Mouse (Mus musculus) c-Kit-positive CD71-negative TER-119-negative erythroid progenitor cells, embryonic 14.5 days (primary cell): Measurements from ENCODE around the gene Sorbs1.
"Not testable (repeated sequence)": the region's sequence is repeated elsewhere in the genome, so short reads cannot be mapped to it uniquely, and the experiment has no call there.

Experiments used
- DNase-seq: peaks from one replicate; pipeline ENCODE4 v3.0.0-alpha.2; 2013; ENCODE audit warnings: low read depth

Sorbs1 gene

GRCm38 (mm10) chr19:40513632-40514078, at the start of gene Sorbs1:
Gene Sorbs1, minus strand, starts transcription at chr19:40513779.
- DNase-seq, result peak; percentile 94

GRCm38 (mm10) chr19:40561521-40561920, 47.9 kb upstream of the Sorbs1 start:
- not testable (repeated sequence) for DNase-seq

- DNase-seq, result no peak
Observed at GRCm38 (mm10) chr19:40556029-40556428, 42.5 kb upstream of the Sorbs1 start.

GRCm38 (mm10) chr19:40555136-40555535, 41.6 kb upstream of the Sorbs1 start:
- DNase-seq, result no peak

- DNase-seq, result no peak
Observed at GRCm38 (mm10) chr19:40554343-40554742, 40.8 kb upstream of the Sorbs1 start.

- no peak for DNase-seq
Observed at GRCm38 (mm10) chr19:40553849-40554248, 40.3 kb upstream of the Sorbs1 start.

- peak; percentile 29 for DNase-seq
Observed at GRCm38 (mm10) chr19:40553014-40553789, 39.6 kb upstream of the Sorbs1 start.

- DNase-seq, result no peak
Observed at GRCm38 (mm10) chr19:40549516-40550135, 36.0 kb upstream of the Sorbs1 start.

GRCm38 (mm10) chr19:40548796-40549515, 35.4 kb upstream of the Sorbs1 start:
- no peak for DNase-seq

GRCm38 (mm10) chr19:40548386-40548785, 34.8 kb upstream of the Sorbs1 start:
- no peak for DNase-seq

GRCm38 (mm10) chr19:40544856-40545255, 31.3 kb upstream of the Sorbs1 start:
- DNase-seq, result peak; percentile 48

GRCm38 (mm10) chr19:40542776-40543175, 29.2 kb upstream of the Sorbs1 start:
- DNase-seq, result no peak

- DNase-seq, result no peak
Observed at GRCm38 (mm10) chr19:40536526-40536925, 22.9 kb upstream of the Sorbs1 start.

- no peak for DNase-seq
Observed at GRCm38 (mm10) chr19:40532525-40532924, 18.9 kb upstream of the Sorbs1 start.

- DNase-seq, result no peak
Observed at GRCm38 (mm10) chr19:40530323-40530722, 16.7 kb upstream of the Sorbs1 start.

GRCm38 (mm10) chr19:40528254-40528653, 14.7 kb upstream of the Sorbs1 start:
- DNase-seq, result no peak

- no peak for DNase-seq
Observed at GRCm38 (mm10) chr19:40526367-40527014, 12.9 kb upstream of the Sorbs1 start.

GRCm38 (mm10) chr19:40523431-40524005, 9.9 kb upstream of the Sorbs1 start:
- no peak for DNase-seq

GRCm38 (mm10) chr19:40520403-40520802, 6.8 kb upstream of the Sorbs1 start:
- DNase-seq, result no peak

- DNase-seq, result no peak
Observed at GRCm38 (mm10) chr19:40518706-40519105, 5.1 kb upstream of the Sorbs1 start.

- no peak for DNase-seq
Observed at GRCm38 (mm10) chr19:40515596-40515995, 2.0 kb upstream of the Sorbs1 start.

GRCm38 (mm10) chr19:40514376-40514775, 797 bp upstream of the Sorbs1 start:
- DNase-seq, result no peak
